Mouse (Mus musculus) CH12F3 (cell line): ENCODE data around the gene Abcg1.

Experiments used
- in situ Hi-C: fragments of 300-500 bp; cut with MboI; formaldehyde crosslinking; loops from 2 replicates; pipeline ENCODE4 v1.14.3; 2020; ENCODE audit warnings: low sequenced_read_pairs

Gene Abcg1

DNA sequence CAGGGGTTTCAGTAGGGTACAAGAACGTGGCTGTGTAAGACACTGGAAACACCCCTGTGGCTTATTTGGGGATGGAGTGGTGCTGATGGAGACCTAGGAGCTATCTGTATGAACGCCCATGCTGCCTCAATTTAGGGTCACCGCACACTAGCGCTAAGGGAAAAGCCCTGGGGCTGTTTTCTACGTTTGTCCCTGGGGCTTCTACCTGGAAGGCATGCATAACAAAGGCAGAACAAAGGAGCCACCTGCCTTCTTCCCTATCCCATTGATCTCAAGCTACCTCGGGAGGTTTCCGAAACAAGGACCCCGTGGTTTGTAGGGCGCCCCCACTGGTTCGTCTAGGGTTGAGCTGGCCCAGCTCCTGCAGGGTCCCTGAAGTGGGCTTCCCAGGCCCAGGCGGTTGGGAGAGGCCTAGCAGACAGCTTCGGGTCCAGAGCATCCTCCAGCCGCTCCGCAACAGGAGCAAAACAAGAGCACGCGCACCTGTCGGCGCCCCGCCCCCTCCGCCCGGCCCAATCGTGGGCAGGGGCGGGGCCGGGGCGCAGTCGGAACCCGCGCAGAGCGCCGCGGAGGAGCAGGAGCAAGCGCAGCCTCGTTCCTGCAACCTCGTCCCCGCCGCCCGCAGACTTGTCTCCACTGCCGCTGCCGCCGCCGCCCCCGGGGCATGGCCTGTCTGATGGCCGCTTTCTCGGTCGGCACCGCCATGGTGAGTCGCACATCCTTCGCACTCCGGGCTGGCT lies at the start of gene Abcg1:
TSS of gene Abcg1 (plus strand) at position 525 of the 740 bp plus-strand sequence.
- in situ Hi-C loops, result no loop called here

DNA sequence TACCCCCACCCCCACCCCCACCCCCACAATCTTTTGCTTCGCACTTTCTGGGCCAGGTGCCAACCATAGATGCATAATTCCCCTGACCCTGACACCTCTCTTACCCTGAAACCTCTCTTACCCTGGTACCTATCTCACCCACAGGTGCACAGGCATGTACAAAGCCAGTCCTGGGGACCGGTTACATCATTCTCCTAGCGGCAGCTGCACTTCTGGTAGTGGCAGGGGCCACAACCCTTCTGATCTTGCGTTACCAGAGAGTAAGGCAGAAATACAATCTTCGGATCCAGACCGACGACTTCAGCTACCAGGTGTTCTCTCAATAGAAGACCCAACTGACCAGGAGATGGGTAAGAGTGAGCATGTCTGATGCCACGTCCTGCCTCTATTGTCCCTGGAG lies 49.1 kb upstream of the Abcg1 start:
- in situ Hi-C loops, result no loop called here

- in situ Hi-C loops, result no loop called here
These were observed 45.7 kb upstream of the Abcg1 start for GRCm38 (mm10) chr17:31011551-31012394.

DNA sequence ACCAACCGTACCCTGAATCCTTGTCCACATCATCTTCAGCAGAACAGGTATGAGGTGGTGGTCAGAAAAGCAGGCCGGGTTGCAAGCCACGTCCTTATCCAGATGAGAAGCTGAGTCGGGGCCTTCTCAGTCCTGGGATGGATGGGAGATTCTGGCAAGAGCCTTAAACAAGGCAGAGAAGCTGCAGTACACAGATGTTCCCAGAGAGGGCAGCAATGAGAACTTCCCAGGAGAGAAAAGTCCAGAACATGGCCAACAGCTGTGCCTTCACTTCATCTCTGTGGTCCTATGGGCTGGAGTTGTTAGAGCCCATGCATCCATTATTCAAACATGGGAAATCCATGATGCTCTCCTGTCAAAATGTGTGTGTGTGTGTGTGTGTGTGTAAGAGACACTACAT lies 39.2 kb upstream of the Abcg1 start:
- in situ Hi-C loops, result loop anchor here (5.0 kb wide), 1 partner anchor 99 kb away; no protein-coding TSS in a partner anchor

DNA sequence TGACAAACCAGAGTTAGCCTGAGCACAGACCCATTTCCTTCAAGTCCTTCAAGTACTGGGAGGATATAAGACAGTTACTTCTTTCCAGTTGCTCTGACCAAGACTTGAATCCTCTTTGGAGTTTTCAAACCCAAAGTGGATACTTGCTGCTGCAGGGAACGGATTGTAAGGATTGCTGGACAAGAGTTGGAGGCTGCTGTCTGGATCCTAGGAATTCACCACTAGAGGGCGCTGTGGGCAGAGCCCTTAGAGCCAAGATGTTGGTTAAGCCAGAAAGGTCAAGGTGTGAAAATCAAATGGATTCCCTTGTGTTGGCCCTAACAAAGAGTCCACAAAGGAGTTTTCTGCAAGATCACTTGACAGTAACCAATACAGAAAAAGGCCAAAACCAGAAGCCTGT lies 38.0 kb upstream of the Abcg1 start:
- in situ Hi-C loops, result loop anchor here (5.0 kb wide), 1 partner anchor 98 kb away; no protein-coding TSS in a partner anchor

DNA sequence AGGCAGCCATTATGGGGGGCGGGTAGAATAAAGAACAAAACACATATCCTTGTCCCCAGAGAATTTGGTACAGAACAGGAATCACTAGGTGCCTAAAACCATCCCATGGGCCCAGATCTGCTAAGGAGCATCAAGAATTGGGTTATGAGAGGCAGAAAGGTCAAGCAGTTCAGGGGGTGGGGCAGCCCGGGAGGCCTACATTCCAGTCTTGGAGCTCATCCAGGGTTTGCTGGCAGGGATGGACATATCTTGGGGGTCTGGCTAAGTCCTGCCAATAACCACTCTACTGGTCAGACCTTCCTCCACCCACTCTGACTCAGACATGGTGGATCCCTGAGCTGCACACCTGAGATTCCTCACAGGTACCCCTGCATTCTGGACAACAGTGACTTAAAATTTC lies 37.4 kb upstream of the Abcg1 start:
- in situ Hi-C loops, result no loop called here

GRCm38 (mm10) chr17:31021276-31021675 lies 36.2 kb upstream of the Abcg1 start:
- in situ Hi-C loops, result no loop called here

GRCm38 (mm10) chr17:31024125-31024781 lies 33.2 kb upstream of the Abcg1 start:
- in situ Hi-C loops, result no loop called here

GRCm38 (mm10) chr17:31024782-31025125 lies 32.7 kb upstream of the Abcg1 start:
- in situ Hi-C loops, result no loop called here

- in situ Hi-C loops, result no loop called here
These were observed 30.5 kb upstream of the Abcg1 start for GRCm38 (mm10) chr17:31026986-31027385.

GRCm38 (mm10) chr17:31027723-31028122 lies 29.8 kb upstream of the Abcg1 start:
- in situ Hi-C loops, result no loop called here

DNA sequence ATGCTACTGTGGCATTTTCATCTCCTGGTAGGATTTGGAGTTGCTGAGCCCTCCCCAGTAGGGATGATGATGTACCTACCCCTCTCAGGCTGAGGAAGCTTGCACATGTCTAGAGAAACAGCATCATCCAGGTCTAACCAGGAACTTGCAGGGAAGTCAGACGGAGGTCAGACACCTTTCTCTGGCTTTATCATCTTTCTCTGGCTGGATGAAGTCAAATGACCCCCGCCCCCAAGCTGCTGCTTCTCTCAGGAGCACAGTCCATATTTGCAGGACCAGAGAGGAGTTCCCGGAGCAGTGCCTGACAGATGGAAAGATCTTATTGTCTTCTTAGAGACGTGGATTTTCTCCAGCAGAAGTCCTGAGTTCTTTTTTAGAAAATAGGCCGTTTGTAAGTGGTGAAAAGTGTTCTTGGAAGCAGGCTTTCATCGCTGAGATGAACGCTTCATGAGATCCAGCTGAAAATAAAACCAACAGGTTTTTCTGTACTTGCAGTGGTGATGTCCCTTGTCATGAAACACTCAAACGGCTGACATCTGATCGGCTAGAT lies 28.6 kb upstream of the Abcg1 start:
- in situ Hi-C loops, result no loop called here

GRCm38 (mm10) chr17:31029407-31029806 lies 28.1 kb upstream of the Abcg1 start:
- in situ Hi-C loops, result no loop called here

DNA sequence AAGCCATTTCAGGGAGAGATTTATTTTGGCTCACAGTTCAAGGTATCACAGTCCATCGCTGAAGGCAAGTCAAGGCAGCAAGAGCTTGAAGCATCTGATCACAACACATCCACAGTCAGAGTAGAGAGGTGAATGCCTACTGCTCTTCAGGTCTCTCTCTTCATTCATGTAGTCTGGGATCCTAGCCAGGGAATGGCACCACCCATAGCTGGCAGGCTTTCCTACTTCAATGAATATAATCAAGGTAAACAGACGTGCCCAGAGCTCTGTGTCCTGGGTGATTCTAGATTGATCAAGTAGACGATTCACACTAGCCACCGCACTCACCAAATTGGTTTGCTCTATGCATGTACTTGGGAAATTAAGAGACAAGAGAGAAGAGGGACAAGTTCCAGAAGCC lies 25.1 kb upstream of the Abcg1 start:
- in situ Hi-C loops, result no loop called here

DNA sequence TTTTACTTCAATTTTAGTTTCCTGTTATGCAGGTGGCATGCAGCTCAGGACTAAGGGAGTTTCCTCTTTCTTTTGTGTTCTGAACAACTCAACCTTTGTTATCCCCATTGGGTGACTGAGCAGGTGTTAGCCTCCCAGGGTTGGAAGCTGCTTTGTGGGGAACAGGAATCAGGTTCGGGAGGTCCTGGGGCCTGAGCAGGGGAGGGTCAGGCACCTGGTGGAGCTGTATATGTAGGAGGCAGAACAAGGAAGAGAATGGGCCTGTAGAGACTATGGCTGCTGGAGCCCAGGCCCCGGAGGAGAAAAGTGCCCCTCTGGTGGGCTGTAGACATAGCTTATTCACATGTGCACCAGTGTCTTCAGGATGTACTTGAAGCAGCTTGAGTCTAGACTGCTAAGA lies 24.2 kb upstream of the Abcg1 start:
- in situ Hi-C loops, result no loop called here

GRCm38 (mm10) chr17:31034165-31034564 lies 23.3 kb upstream of the Abcg1 start:
- in situ Hi-C loops, result no loop called here

DNA sequence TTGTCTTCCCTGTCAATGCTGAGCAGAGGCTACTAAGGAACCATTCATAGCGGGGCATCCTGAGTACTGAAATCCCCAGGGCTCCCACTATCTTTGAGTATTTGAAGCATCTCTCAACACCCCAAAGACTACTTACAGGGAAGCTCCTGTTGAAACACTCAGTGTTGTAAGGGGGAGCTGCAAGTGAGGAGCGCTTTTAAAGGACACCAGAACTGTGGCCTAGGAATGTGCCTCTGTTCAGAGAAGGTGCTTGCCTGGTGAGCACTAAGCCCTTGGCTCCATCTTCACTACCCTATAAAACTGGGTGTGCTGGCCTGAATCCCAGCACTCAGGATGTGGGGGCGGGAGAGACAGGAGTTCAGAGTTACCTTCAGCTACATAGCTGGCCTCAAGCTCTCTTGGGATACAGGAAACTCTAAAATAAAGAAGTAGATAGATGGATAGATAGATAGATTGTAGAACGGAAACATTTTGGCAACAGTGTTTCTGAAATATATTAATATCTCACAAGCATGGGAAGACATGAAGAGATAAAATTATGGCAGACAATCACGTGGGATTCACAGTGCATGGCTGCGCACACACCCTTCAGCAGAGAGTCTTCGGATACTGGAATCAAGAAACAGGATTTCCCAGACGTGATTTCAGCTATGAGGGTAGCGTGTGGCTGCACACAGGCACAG lies 22.7 kb upstream of the Abcg1 start:
- in situ Hi-C loops, result no loop called here

DNA sequence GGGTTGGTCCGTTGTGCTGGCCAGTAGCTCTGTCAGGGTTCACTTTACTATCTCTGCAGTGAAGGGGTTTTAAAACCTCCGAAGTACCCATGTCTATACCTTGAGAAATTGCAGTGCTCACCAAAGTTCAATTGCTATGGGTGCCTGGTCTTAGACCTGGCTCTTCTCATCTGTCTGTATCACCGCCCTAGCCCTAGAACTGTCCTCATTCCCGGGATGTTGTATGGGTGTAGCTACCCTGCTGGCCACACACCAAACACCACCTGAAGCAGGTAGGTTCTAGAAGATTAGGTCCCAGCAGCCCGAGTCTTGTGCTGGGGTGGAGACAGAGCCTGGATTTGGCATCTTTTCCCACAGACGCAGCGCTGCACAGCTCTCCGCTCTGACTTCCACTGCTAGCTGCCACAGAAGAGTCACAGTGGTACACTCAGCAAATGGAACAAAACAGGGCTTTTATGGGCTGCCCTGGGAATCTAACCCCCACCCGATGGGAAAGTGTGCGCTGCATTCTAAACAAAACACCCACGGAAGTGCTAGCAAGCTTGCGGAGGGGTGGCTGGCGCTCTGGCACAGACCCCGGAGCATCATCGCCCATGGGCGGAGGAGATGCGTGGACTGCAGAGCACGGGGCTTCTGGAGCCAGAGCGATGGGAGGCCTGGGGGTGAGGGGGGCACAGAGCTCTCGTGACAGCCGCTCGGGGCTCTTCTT lies 21.2 kb upstream of the Abcg1 start:
- in situ Hi-C loops, result no loop called here

DNA sequence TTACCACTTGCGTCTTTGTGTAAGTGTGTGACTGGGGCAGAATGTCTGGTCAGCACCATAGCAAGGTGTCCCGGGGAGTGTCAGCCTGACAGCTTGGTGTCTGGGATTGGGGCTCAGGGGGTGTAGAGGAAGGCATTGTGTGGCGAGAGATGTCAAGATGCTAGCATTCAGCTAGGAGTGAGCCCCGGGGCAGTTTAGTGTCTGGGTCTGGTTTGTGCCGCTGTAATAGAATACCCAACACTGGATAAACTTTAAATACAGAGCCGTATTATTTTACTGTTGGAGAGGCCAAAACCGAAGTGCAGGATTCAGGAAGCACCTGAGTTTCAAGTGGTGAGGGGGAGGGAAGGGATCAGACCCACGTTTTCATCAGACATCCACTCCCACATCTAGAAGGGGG lies 20.1 kb upstream of the Abcg1 start:
- in situ Hi-C loops, result no loop called here

- in situ Hi-C loops, result no loop called here
These were observed 19.1 kb upstream of the Abcg1 start for GRCm38 (mm10) chr17:31038381-31038780.
